Mouse (Mus musculus) spleen, postnatal 14 days (tissue): ENCODE measurements around the gene 4930415L06Rik.

Experiments used
- DNase-seq, 2 experiments: peaks; one replicate each; pipeline ENCODE4 v3.0.0; 2021 to 2022; ENCODE audit warnings: low spot score in 2 of 2

The 4930415L06Rik gene

GRCm38 (mm10) chrX:89932752-89933151, at the start of gene 4930415L06Rik:
Gene 4930415L06Rik, minus strand, starts transcription at chrX:89932852.
- no peak for DNase-seq

- no peak for DNase-seq
These were observed 46.0 kb upstream of the 4930415L06Rik start for GRCm38 (mm10) chrX:89978621-89979020.

- no peak for DNase-seq
These were observed 27.8 kb downstream of the 4930415L06Rik start for GRCm38 (mm10) chrX:89904871-89905270.
